Mouse (Mus musculus): Measurements from ENCODE around the gene Ntrk1.

Ntrk1 gene

DNA sequence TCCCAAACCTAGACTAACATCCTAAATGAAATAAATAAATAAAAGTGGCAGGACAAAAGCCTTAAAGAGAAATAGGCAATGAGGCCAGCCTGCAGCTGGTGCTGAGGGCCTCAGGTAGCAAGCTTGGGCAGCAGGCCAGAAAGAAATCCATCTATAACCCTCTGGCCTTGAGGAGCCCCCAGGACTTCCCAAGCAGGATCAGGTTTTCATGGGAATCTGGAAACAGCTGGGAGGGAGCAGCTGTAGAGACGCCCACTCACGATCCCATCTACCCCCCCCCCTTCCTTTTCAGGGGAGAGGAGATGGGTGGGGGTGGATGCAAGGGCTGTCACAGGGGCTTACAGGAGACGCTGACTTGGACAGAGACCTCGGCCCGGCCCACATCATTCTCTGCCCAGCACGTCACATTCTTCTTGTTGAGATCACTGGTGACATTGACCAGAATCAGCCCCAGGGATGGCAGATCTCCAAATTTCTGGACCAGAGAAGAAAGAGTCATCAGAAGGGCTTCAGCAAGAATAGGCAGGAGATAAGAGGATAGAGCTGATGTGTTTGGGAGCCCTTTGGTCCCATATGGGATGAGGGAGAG, 9.2 kb downstream of the Ntrk1 start:
- DNase-seq (ENCODE audit: low spot score in 2 of 2), result no peak

DNA sequence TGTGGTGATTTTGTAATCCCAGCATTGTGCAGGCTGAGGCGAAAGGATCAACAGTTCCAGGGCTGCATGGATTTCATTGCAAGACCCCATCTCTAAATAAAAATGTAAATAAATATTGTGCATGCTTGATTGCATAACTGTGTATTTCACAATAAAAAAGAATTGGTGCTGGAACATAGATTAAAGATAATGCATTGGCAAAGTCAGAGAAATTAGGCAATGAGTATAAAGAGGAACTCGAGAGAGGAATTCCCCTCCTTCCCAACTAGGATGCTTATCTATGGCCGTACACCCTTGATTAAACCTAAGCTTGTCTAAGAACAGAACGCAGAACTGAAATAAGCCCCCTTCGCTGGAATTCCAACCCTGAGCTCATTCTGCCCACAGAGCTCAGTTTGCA, 9.8 kb downstream of the Ntrk1 start:
- no peak for DNase-seq (ENCODE audit: low spot score in 2 of 2)

DNA sequence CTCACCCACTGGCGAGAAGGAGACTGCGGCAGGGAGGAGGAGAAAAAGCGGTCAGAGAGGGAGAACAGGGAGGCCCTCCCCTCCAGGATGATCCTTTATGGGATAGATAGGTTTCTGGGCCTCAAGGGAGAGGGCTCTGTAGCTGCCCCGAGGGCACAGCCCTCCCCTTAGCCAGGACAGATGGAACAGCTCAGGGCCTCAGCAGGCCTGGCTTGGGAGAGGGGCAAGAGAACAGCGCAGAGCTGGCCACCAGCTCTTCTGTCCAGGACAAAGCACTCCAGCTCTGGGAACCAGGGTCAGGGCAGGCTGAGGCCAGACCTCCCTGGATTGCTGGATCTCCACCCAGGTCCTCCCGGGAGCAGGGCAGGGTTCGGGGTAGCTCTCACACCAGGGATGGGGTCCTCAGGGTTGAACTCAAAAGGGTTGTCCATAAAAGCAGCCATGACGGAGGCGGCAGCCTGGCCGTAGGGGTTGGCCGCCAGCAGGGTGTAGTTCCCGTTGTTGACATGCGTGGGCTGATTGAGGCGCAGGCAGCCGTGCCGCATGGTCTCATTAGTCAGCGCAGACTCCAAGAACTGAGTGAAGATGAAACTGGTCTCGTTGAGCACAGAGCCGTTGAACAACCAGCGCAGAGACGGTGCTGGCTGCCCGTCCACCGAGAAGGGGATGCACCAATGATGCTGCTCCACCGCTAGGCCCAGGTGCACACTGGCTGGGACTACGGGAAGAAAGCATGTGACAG, 11.5 kb downstream of the Ntrk1 start:
- DNase-seq (ENCODE audit: low spot score in 2 of 2), result no peak

DNA sequence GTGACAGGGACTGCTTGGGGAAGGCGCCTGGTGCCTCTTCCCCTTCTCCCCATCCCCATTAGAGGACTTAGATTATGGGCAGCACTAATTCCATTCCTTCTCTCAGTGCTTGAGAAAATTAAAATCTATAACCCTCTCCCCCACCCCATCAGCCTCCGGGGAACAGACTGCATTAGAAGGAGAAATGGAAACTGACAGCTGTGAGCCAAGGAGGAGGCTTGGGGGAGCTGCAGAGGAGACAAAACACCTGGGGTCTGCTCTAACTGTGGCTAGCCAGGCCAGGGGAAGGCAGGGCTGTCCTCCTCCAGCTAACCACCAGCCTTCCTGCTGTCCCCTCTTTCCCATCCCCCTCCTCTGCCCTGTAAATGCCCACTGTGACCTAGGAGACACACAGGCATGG, 15.9 kb downstream of the Ntrk1 start:
- no peak for DNase-seq (ENCODE audit: low spot score in 2 of 2)

DNA sequence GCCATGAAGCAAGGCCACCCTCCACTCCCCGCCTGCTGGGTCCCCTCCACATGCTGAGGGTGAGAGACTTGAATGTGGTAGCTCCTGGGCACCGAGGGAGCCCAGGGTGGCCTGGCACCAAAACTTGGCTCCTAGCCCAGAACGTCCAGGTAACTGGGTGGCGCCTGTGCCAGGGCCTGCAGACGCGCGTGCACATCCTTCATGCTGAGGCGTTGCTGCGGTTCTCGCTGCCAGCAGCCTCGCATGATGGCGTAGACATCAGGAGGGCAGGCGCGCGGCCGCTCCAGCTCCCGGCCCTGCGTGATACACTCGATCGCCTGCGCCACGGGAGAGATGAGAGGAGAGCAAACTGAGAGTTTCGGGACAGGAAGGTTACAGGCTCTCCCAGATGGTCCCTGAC, 16.7 kb downstream of the Ntrk1 start:
- no peak for DNase-seq (ENCODE audit: low spot score in 2 of 2)

DNA sequence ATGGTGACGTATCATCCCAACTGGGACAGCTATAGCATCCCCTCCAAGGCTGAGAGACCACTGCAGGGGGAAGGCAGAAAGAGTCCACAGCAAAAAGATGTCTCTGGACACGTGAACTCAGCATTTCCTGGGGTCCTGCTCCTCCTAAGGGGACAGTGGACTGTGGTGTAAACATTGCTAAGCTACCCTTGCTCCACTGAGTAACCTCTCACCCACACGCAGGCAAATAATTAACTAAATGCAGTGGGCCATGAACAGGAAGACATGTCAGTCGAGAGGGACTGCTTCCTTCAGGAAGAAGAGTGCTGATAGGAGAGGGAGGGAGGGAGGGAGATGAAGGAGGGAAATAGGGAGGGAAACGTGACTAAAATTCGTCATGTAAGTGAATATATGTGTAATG, 23.9 kb downstream of the Ntrk1 start:
- no peak for DNase-seq (ENCODE audit: low spot score in 2 of 2)

DNA sequence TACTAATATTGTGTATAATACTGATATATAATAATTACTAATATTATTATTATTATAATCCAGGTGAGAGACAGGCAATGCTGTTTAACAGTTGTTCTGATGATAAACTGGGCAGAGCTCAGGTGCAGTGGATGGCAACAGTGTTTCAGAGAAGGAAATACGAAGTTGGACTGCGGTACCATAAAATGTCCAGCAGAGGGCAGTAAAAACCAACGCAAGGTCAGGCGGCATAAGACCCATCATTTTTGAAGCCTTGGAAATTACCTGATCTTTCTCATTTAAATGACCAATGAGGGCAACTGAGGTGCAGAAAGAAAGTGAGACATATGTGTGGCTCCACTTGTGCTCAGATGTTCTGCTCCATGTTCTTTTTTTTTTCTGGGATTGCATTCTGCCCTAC, 24.7 kb downstream of the Ntrk1 start:
- no peak for DNase-seq (ENCODE audit: low spot score in 2 of 2)

DNA sequence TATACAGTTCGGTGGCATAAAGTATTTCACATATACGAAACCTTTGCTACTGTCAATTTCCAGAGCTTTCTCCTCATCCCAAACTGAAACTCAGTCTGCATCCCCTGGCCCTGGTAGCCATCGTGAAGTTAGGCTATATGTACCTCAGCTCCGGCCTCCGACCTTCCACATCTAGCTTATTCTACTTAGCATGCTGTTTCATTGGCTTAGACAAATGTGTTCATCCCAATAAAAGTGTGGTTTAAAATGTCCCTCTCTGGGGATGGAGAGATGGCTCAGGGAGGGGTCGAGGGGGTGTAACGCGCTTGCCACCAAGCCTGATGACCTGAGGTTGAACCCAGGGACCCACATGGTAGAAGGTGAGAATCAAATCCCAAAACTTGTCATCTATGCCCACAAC, 25.5 kb downstream of the Ntrk1 start:
- no peak for DNase-seq (ENCODE audit: low spot score in 2 of 2)

DNA sequence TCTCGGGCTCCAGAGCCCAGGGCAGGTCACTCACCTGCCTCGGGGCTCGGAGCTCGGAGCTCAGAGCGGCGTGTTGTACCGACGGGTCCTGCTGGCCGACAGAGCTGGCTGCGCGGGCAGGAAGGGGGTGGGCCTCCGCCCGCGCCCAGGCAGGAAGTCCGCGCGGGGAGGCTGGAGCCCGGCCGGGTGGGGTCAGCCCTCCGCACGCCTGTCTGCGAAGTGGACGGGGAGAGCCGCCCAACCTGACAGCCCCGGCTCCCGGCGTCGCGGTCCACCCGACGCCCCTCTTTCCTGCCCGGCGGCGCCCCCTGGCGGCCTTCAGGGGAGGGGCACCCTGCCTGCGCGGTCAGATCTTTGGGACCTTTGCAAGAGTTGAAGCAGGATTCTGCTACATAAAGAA, 26.1 kb downstream of the Ntrk1 start:
- peak; percentile 48 to 59 for DNase-seq (ENCODE audit: low spot score in 2 of 2)

DNA sequence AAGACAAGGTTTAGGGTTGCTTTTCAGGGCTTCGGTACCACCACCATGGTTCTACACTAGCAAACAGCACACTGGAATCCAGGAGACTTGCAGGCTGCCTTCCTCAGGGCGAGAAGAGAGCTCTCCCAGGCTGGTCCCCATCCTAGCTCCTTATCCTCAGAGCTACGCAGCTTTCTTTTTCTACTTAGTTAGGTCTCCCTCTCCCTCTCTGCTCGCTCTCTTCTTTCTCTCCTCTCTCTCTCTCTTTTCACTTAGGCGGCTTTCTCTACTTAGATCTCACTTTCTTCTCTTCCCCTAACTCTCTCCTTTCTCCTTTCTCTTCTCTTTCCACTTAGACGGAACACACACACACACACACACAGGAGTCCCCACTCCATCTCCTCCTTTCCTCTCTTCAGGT, 26.5 kb downstream of the Ntrk1 start:
- DNase-seq (ENCODE audit: low spot score in 2 of 2), result no peak

DNA sequence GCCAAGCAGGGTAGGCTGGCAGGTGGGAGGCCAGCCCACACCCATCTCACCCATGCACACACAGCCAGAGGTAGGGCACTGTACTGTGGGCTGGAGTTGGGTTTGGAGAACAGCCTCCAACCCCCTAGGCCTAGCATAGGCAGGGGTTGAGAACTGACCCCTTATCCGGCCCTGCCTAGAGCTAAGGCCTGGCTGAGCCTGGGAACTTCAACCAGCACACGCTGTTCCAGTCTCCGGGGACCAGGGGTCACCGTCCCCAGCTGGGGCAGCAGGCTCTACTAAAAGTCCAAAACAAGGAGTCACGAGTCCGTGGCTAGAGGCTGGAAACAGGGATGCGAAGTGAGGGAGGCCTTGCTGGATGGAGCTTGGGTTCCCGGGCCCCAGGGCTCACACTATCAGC, 27.2 kb downstream of the Ntrk1 start:
- no peak for DNase-seq (ENCODE audit: low spot score in 2 of 2)

DNA sequence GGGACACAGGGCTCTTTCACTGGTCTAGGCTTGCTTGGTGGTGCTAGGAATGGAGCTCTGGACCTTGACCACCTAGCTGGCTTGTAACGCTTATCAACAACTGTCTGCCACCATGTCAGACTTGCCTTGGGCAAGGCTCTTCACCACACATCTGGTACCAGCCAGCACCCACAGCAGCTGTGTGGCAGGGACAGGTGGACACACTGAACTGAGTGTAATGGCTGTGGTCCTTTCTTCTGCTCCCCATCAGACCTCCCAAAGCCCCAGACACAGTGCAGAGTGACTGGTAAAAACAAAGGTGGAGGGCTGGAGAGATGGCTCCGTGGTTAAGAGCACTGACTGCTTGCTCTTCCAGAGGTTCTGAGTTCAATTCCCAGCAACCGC, 28.7 kb downstream of the Ntrk1 start:
- DNase-seq (ENCODE audit: low spot score in 2 of 2), result no peak

DNA sequence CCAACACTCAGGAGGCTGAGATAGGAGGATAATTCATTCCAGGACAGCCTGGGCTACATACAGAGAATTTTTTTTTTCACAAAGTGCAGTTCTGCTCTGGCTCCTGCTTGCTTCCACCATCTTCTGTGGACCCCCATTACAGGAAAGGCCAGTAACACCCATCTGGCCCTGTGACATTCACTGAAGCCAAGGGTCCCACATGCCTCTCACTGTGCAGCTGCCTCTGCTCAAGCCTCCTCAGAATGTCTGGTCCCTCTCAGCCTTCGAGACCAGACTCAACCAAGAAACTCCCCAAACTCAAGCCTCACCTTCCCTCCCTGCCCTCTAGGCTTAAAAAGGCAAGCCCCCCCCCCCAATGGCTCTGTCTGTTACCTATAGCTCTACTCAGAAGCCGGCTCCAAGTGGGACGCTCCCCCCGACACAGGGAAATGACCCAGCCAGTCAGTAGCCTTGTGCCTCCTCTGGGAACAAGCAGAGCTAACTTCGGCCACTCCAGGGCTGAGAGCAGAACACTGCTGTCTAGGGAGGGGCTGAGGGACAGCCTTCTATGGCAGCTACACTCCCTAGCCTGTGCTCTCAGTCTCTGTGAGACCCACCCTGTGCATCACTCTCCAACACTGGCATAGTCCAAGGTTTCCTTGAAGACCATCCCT, 29.2 kb downstream of the Ntrk1 start:
- no peak for DNase-seq (ENCODE audit: low spot score in 2 of 2)

DNA sequence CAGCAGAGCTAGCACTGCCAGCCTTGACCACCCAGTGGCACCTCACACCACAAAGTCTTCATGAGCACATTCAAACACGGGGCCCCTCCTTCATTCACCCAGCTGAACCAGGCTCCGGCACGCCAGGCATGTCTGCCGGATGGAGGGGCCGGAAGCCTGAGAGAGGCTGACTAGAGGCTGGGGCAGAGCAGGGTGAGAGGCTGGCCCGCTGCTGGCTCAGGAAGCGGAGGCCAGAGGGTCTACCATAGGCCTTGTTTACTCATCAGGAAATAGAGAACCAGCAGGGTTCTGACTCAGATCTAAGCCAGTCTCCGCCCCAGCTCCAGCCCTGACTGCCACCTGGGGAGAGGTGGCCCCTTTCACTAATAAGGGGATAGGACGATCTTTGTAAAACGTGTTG, 29.9 kb downstream of the Ntrk1 start:
- no peak for DNase-seq (ENCODE audit: low spot score in 2 of 2)

DNA sequence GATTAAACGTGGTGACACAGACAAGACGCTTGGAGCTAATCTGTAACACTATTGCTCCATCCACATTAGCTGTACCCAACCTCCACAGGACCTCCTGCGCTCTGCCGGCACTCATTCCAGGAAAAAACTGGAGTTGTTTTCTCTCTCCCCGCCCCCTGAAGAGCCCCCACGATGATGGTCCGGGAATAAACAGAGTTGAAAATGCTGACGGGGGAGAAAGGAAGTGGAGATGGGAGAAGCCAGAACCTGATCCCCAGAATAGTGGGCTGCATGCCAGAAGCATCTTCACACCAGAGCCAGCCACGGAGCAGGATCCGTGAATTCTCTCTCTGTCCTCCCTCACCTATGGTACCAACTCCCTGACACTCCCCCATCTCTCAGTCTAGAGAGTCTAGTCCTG, 30.5 kb downstream of the Ntrk1 start:
- DNase-seq (ENCODE audit: low spot score in 2 of 2), result no peak

DNA sequence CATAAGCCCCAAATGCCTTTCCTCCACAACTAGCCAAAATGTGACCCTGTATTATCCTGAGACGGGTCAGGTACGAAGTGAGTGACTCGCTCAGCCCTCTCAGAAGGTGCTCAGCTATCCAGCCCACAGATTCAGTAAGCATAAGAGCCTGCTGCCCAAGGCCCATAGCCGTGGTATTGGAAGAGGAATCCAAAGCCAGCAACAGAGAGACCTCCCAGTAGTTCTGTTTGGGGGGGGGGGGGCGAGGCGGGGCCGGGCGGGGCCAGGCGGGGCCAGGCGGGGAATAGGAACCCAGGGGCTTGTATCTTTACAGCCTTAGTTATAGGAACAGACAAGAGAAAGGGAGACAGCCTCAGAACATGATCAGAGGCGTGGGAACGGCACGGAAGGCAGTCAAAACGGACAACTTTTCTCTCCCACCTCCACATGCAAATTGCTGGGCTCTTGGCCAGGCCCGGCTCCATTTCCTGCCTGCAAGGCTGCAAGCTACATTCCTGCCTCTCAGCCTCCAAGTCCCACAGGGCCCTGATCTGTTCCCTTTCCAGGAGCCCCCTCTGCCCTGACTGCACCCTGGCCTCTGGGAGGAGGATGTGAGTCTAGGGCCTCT, 31.2 kb downstream of the Ntrk1 start:
- DNase-seq (ENCODE audit: low spot score in 2 of 2), result peak in 1 of 2 experiments; percentile 70

DNA sequence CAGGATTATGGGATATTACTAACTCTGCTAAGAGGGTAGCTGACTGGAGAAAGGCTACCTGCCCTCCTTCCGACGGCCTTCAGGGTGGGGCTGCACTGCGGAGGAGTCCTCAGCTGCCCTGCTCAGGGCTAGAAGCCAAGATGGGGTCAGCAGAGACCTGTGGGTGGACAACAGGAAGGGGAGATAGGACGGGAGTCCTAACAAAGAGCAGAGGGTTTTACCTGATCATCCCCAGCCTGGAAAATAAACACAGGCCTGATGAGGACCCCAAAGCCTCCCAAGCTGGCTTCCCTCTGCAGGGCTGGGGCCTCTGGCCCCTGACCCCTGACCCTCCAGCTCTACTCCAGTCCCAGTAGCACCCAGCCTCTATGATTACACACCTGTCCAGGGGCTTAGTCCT, 31.8 kb downstream of the Ntrk1 start:
- no peak for DNase-seq (ENCODE audit: low spot score in 2 of 2)

DNA sequence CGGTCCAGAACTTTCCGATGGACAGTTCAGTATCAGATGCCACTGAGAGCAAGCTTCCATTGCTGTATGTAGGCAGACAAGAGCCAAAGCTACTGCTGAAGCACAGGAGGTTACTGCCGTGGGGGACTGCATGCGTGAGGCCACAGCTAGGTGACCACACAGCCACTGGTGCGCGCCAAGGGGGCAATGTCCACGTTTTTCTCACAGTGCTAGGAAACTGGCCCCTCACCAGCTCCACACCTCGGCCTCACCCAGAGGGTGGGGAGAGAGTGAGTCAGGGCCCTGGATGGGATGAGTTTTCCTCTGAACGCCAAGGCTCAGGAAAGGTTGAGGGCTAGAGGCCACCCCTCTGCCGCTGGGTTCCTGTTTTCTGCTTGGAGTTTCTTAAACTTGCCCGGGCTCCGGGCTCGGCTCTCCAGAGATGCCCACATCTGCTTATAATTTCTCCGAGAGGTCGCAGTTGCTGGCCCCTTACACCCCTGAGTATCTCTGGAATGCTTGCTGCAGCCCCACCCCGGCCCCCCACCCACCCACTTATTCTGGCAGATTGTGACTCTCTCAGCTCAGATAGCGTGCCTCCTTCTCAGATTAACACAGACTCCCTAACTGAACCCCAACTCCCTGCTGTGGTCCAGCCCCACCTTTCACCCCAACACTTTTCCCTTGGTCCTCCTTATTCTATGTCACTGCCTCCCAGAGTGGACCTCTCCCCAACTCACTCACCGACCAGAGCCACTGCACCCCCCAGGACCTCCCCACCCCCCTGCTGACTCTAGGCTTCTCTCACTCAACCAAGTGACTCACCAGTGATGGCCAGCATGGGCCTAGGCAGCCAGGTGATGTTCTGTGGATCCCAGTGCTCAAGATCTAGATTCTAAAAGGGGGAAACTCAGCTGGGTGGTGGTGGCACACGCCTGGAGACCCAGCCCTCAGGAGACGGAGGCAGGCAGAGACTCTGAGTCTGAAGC, 33.3 kb downstream of the Ntrk1 start:
- no peak for DNase-seq (ENCODE audit: low spot score in 2 of 2)

DNA sequence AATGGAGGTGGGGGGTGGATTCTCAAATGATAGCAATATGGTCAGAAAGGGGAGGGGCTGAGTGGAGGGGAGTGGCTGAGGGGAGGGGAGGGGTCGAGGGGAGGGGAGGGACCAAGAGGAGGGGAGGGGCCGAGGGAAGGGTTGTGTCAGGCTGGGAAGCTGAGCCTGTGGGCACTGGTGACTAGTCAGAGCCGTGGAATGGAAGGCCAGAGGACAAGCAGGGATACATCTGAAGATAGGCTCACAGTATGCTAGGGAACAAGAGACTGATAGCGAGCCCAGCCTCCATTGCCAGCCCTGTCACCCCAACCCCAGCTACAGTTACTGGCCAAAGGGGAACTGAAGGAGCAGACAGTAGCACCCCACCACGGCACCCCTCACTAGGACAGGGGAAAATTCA, 36.3 kb downstream of the Ntrk1 start:
- no peak for DNase-seq (ENCODE audit: low spot score in 2 of 2)

DNA sequence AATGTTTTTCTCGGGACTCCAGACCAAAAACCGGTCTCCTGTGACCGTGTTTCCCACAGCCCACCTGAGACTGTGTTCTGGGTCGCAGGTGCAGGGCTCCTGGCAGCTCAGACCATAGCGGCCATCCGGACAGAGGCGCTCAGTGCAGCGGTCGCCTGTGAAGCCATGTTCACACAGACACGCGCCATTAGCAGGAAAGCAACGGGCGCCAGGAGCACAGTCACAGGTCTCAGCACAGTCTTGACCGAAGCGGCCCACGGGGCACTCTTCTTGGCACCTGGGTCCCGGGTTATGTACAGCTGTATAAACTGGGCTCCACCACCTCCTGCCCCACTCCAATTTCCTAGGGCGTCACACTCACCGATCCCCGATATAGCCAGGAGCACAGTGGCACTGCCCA, 38.5 kb downstream of the Ntrk1 start:
- DNase-seq (ENCODE audit: low spot score in 2 of 2), result no peak

DNA sequence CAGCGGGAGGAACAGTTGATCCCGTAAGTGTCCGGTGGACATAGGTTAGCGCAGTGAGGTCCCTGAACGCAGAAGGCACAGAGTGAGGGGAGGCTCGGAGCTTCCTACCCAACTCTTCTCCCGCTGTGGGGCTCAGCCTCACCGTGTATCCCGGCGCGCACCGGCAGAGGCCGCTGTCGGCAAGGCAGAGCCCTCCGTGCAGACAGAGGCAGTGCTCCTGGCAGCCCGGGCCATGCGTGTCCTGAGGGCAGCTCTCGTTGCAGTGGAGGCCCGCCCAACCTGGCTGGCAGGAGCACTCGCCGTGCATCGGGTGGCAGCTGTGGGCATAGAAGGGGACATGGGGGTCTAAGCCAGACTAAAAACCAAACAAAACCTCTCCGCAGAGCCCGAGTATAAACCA, 39.0 kb downstream of the Ntrk1 start:
- DNase-seq (ENCODE audit: low spot score in 2 of 2), result peak; percentile 63 to 84

DNA sequence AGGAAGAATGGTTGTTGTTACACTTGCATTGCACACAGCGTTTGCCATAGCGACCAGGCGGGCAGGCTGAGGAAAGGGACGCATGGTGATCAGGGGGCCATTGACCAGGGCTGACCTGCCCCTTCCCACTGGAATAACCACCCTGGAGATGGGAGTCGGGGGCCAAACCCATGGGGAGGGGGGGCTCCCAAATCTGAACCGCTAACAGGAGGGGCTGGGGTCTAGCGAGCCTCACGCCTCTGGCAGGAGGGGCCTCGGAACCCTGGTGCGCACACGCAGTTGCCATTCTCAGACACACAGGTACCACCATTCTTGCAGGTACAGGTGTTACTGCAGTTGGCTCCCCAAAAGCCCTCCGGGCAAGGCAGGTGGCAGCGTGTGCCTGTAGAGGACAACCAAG, 41.1 kb downstream of the Ntrk1 start:
- no peak for DNase-seq (ENCODE audit: low spot score in 2 of 2)

Measured in frontal cortex, postnatal 10 days (tissue).